Mouse (Mus musculus) liver, embryonic 14 days (tissue): Measurements from ENCODE around the gene Noc4l. TPM values are rescaled to one million over a fixed set of nuclear protein-coding genes. Genes with fewer than 3 reads are reported as not detected.

Source experiments
- polyA plus RNA-seq: library from polyadenylated mRNA; depleted of rRNA; stranded (reverse); fragments of >200 nt; gene quantifications from 2 replicates; pipeline ENCODE4 v1.2.3, GENCODE M21; 2012; rRNA removed

Gene Noc4l
- 46.6 and 54.3 TPM in 2 replicates for polyA plus RNA-seq

GRCm38 (mm10) chr5:110652719-110653648 is at the start of gene Noc4l, which contains the start of gene Ddx51:
TSS of gene Noc4l (minus strand) at chr5:110653417.
TSS of gene Ddx51 (plus strand) at chr5:110653451.

Other genes starting within 250 kb of the Noc4l start
- 7.2 and 9.3 TPM in 2 replicates for gene Fbrsl1, start 204.9 kb downstream of the Noc4l start, polyA plus RNA-seq
- gene Galnt9, start 109.1 kb downstream of the Noc4l start, polyA plus RNA-seq, result 0.06 and 0.07 TPM in 2 replicates
- 8.7 and 9.8 TPM in 2 replicates for gene Ddx51, start within 50 bp of the Noc4l start, polyA plus RNA-seq
- gene Ep400, start 117.3 kb upstream of the Noc4l start, polyA plus RNA-seq, result 13.4 and 18.7 TPM in 2 replicates
- 24.5 and 27.7 TPM in 2 replicates for gene Pus1, start 127.2 kb upstream of the Noc4l start, polyA plus RNA-seq
- gene Ulk1, start 156.7 kb upstream of the Noc4l start, polyA plus RNA-seq, result 14.3 and 17.9 TPM in 2 replicates
- 24.1 and 28.3 TPM in 2 replicates for gene Hscb, start 186.4 kb upstream of the Noc4l start, polyA plus RNA-seq
- gene Chek2, start 186.6 kb upstream of the Noc4l start, polyA plus RNA-seq, result 29.1 and 32.0 TPM in 2 replicates
- gene Ttc28, start 226.4 kb upstream of the Noc4l start, polyA plus RNA-seq, result 0.43 and 0.46 TPM in 2 replicates